Mouse (Mus musculus) v-Abl transformed pro-B cells (cell line): Measurements from ENCODE around the gene Vsx1.

Source experiments
- in situ Hi-C, 2 experiments: fragments of 400-800 bp; cut with MboI; formaldehyde crosslinking; loops; one replicate each; pipeline ENCODE4 v1.15.1; 2025; ENCODE audit not compliant: unreplicated experiment in 2 of 2

Vsx1 gene

DNA sequence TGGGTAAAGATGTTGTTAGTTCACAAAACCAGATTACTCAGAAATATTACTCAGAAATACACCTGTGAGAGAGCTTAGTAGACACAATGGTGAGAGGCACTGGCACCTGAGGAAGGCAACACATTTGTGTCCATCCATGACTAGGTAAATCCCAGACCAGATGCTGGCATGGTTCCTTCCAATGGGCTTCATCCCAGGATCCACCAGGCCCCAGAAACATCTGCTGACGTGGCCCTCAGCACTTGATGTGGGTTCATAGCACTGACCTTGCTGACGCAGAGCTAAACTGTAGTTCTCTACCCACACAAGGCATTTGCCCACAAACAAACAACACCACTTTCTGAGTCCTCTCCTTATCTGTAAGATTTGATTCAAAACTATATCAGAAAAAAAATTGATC lies 34.3 kb downstream of the Vsx1 start:
- in situ Hi-C loops: loop anchor here in 1 of 2 experiments (25.0 kb wide), 1 partner anchor 1332 kb away; the partner anchor contains the start of genes Fam110a and Slc52a3

DNA sequence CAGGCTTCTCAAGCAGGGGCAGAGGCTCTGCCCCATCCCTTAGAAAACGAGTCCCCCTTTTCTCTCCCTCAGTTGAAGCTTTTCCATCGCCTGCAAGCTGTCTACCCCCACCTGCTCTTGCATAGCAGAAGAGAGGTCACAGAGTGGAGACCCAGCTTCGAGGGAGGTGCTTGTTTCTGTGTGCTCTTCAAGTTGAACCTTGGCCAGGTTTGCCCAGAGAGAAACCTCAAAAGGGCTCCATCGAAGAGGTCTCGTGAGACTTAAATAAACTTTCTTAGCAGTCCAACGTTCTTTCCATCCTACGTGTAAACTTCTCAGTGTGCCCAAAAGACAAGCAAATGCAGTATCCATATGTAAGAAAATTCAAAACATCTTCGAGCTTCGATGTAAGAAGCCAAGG lies 37.8 kb downstream of the Vsx1 start:
- in situ Hi-C loops: loop anchor here in 1 of 2 experiments (25.0 kb wide), 1 partner anchor 1336 kb away; the partner anchor contains the start of genes Fam110a and Slc52a3

DNA sequence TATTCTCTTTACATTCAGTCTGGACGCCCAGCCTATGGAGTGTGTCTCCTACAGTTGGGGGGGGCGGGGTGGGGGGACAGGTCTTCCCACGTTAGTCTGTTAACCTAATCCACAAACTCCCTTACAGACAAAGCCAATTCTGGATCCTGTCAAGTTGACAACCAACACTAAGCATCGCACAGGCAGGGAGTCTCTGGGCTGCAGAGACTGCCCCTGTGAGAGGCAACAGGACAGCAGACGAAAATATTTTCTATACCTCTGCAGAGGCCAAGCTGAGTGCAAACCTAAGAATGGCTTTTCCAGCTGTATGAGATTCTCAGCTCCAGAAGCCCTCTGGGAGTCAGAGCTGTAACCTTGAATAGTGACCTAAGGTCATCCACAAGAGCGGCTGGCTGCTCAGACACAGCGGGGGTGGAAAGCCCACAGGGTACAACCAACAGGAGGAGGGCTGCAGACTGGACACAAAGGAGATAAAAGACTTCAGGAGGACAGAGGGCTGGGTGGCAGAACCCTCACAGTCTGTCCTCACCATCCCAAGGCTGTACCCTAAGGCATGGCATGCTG lies 38.6 kb downstream of the Vsx1 start:
- in situ Hi-C loops: loop anchor here in 1 of 2 experiments (25.0 kb wide), 1 partner anchor 1337 kb away; the partner anchor contains the start of genes Fam110a and Slc52a3

DNA sequence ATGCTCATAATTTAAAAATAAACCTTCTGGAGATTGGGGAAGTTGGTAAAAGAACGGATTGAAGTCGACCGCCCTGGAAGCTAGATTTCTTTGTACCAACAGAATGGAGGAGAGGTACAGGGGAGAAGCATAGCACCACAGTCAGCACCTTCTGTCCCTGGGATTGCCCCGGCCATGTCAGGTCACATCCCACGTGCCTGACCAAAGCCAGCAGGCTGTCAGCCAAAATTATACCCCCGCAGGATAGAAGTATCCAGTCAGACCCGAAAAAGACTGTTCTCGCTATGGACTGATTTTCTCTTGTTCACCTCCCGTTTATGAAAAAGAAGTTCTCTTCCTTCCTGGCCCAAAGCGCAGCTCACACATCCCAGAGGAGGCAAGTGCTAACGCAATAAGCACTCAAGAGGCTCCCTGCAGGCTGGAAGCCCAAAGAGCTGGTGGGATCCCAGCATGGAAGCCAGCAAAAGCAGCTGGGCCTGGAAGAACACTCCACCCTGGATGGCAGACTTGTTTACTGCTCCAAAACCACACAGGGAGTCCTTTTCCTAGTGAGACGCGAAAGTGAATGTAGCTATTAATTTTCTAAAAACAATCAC lies 40.8 kb downstream of the Vsx1 start:
- in situ Hi-C loops: no loop called here

DNA sequence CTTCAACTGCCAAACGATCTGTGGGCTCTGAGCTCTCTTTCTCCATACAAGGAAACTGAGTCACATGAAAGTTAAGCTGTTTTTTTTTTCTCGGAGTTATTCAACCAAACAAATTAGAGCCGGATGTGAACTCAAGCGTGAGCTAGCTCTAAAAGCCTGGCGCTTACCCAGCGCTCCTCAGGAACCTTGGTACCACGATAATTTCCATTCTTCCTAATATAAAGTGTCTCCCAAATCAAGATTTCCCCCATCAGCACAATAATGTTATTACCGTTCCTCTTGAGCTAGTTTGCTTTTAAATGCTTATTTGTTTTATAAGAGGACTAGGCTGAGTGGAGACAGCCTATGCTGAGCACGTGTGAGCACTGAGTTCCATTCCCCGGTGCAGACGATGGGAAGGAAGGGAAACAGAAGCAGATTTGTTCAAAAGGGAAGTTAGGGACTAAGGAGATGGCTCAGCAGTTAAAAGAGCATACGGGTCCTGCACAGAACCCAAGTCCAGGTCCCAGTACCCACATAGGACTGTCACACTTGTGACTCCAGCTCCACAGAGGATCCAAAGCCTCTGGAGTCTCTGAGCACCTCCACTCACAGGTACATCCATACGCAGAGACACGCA lies 41.4 kb downstream of the Vsx1 start:
- in situ Hi-C loops: no loop called here

DNA sequence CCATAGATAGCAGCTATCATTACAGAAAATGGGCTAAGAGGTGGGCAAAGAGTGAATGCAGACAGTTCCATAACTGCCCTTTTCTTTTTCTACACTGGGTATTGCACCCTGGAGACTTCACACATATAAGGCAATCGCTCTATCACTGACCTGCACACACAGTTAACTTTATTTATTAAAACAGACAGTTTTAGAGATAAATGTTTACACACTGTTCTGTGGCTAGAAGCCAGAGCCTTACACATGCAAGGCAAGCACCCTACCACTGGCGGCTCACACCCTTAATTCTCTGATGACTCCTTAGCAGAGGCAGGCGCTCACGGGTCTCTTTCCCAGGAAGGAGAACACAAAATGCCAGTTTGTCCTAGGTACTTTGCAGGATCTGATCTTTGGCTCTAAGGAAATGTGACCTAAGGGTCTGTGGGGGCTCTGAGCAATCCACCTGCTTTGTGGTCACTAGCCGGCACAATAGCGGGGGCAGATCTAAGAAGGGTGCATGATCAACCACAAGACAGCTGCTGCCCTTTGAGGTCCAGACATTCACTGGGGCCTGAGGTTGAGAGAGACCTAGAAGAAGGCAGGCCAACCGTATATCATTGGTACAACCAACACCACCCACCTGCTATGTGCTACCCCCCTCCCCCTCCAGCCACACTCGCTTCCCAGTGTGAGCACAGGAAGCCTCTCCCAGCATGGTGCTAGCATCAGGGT lies 42.6 kb downstream of the Vsx1 start:
- in situ Hi-C loops: no loop called here

DNA sequence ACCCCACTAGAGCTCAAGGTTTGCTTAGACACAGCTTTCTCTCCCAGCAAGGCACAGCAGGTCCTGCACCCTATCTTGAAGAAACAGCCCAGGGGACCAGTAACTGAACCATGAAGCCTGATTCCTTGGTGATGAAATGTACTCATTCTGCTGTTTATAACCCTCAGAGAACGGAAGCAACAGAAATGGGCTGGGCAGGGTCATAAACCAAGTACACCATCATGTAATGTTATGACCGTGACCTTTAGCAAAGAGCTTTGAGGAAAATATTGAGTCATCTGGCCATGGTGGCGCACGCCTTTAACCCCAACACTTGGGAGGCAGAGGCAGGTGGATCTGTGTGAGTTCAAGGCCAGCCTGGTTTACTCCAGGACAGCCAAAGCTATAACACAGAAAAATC lies 43.9 kb downstream of the Vsx1 start:
- in situ Hi-C loops: no loop called here

DNA sequence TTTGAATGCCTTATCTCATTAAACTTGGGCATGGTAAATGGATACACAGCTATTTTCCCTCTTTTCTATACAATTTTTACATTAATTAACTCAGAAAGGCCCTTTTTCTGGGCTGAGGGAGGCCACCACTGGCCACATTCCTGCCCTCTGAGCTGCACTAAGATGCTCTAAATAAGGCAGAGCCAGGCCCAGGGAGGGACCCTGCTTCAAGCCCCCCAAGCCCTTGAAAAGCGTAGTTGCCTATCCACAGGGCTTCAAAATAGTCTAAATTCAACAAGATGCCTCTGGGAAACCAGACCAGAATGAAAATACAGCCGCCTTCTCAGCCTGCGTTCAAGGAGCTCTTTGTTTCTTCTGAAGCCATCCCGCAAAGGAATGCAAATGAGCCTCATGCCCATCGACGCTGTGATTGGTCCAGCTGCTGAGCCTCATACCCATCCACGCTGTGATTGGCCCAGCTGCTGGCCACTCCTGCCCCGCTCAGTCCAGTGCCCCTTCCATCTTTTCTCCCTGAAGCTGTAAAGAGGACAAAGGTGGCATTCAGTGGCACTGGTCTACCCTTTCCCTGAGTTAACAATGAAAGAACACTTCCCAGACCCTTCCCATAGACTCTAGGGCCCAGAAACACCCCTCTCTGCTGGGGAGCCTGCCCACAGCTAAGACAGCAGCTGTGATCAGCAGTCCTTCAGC lies 45.3 kb downstream of the Vsx1 start:
- in situ Hi-C loops: no loop called here

DNA sequence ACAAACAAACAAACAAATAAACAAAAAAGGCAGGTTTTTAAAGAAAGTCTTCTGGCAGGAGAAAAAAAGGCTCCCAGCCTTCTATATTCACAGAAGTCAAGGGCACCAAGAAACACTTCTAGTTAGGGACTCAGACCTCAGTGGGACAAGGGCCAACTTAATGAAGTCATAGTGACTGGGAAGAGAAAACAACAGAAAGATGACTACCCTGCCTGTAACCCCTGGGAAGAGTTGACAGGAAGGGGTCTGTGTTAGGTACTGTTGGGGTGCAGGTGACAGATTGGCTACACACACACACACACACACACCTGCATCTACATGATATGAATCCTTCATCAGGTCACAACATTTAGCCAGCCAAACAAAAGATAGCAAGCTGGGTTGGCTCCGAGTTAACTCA lies 46.0 kb downstream of the Vsx1 start:
- in situ Hi-C loops: no loop called here

DNA sequence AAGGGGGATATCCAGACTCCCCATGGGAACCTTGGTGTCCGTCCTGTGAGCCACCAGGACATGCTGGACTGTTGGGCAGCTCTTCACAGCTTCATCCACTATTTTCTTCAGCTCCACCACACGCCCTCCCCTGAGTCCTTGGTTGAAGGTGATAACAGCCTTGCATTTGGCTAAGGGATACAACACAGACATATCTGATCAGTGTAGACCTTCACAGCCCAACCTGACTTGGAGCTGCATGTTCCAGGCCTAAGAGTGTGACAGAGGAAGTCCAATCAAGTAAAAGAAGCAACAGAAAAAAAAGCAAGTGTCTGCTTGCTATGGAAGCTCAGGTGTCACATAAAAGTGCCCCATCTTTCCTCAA lies 50.8 kb downstream of the Vsx1 start:
- in situ Hi-C loops: no loop called here

DNA sequence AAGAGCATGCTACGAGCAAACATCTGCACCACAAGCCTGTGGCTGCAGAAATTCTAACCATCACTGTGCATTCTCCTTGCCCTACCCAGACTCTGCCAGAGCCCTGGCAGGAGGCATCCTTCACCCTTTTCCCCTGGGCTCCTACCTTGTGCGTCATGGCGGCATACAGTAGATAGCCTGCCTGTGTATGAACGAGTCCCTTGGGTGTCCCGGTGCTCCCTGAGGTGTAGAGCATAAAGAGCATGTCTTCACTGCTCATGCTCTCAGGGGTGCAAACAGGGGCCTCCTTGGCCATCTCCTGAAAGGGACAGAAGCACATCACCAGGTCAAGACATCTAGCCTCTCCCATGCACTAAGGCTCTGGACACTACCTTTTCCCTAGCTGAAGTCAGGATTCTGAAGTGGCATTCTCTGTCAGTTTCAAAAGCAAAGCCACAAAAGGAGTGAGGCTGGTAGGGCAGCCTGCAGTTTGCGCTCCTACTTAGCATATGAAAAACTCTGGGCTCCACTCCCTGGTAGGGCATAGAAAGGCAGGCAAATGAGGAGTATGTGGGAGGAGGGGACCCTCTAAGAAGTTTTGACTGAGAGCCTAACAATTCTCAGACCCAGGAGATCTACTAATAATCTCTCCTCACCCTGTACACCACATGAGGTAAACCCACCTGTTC lies 51.3 kb downstream of the Vsx1 start:
- in situ Hi-C loops: no loop called here

DNA sequence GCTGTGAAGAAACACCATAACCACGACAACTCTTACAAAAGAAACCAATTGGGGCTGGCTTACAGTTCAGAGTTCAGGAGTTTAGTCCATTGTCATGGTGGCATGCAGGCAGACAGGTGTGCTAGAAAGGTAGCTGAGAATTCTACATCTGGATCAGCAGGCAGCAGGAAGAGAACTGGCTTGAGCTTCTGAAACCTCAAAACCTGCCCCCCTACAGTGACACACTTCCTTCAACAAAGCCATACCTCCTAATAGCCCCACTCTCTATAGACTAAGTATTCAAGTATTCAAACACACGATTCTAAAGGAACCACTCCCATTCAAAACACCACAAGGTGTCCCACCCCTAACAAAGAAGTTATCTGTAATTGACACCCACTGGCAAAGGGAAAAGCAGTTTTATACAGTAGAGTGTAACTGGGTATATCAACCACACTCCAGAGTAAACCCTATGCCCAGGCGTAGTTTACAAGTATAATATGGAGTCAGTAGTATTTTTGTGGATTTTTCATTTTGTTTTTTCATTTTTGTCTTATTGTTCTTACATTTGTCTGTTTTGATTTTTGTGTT lies 53.2 kb downstream of the Vsx1 start:
- in situ Hi-C loops: no loop called here
